Mouse (Mus musculus): ENCODE data around the gene Cacnb4.

GRCm38 (mm10) chr2:52714111-52714510 lies 37.5 kb upstream of the Cacnb4 start:
- TF ChIP-seq CTCF (IDR thresholded peaks at IDR 0.05) = no peak
- TF ChIP-seq EP300 (IDR thresholded peaks at IDR 0.05) = no peak

All from lung, postnatal 0 days (tissue).